Mouse (Mus musculus) heart, postnatal 10 days (tissue): ENCODE data around the gene Maml3. TPM values are rescaled to one million over a fixed set of nuclear protein-coding genes. Genes with fewer than 3 reads are reported as not detected.
A peak's percentile ranks its signal among the peaks of the same experiment; 100 is the strongest.

ENCODE experiments used
- DNase-seq, 2 experiments: peaks; one replicate each; pipeline ENCODE4 v3.0.0; 2021
- intact Hi-C: fragments of 180-260 bp; cut with DNase I; formaldehyde crosslinking; loops from one replicate; pipeline ENCODE4 v1.15.1; 2025
- total RNA-seq, 2 experiments: library from RNA; stranded (reverse); gene quantifications; 2 replicates each; pipeline ENCODE4 v1.2.3; 2021

The Maml3 gene
- total RNA-seq, 2 experiments from 2014 or later = 5.4 to 5.6 TPM

GRCm38 (mm10) chr3:52048082-52048481 lies 56.8 kb downstream of the Maml3 start:
- DNase-seq = peak in 1 of 2 experiments; percentile 26
- intact Hi-C loops = loop anchor here (1.0 to 5.0 kb wide), 3 partner anchors 54 to 149 kb away; no protein-coding TSS in a partner anchor

DNA sequence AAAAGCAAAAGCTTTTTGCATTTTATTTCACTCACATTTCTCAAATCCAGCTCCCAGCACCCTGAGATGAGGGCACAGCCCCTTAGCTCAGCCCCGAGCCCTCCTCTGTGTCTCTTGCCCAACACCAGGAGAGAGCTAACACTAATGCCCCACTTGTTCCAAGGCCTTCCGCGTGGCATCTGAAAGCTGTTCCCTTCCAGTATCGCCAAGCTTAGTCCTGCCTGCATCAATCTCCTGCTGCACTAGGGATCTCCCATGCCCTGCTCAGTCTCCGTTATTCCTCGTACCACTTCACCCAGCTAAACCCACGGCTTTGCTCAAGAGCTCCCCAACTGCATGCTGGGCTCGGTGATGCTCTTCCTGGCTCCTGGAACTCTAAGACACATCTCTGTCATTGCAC lies 57.3 kb downstream of the Maml3 start:
- no peak for DNase-seq
- intact Hi-C loops = loop anchor here (1.0 to 5.0 kb wide), 3 partner anchors 41 to 150 kb away; no protein-coding TSS in a partner anchor

- DNase-seq = peak; percentile 97 to 98
- intact Hi-C loops = loop anchor here (1.0 to 5.0 kb wide), 3 partner anchors 41 to 150 kb away; no protein-coding TSS in a partner anchor
These were observed 57.9 kb downstream of the Maml3 start for GRCm38 (mm10) chr3:52046895-52047372.

GRCm38 (mm10) chr3:52046027-52046700 lies 58.7 kb downstream of the Maml3 start:
- peak; percentile 91 to 92 for DNase-seq
- intact Hi-C loops = loop anchor here (5.0 kb wide), 2 partner anchors 134 to 151 kb away; no protein-coding TSS in a partner anchor

DNA sequence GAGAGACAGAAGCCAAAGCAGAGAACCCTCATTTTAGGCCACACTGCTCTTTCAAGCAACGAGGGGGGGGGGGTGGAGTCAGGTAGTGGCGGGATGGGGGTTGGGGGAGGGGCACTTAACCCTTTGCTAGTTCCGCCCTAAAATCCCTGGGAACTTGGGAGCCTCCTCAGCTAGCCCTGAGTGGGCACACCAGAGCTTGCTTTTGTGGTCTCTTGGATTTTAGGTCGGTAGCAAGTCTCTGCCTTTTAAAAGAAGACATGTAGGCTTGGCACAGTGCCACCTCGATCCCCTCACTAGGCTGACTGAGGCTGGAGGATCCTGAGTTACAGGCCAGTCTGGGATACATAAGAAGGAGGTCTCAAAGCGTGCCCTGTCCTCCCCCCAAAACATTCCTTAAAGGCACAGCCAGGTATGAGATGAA lies 59.6 kb downstream of the Maml3 start:
- DNase-seq = peak; percentile 36 to 49
- intact Hi-C loops = loop anchor here (5.0 kb wide), 2 partner anchors 133 to 152 kb away; no protein-coding TSS in a partner anchor

DNA sequence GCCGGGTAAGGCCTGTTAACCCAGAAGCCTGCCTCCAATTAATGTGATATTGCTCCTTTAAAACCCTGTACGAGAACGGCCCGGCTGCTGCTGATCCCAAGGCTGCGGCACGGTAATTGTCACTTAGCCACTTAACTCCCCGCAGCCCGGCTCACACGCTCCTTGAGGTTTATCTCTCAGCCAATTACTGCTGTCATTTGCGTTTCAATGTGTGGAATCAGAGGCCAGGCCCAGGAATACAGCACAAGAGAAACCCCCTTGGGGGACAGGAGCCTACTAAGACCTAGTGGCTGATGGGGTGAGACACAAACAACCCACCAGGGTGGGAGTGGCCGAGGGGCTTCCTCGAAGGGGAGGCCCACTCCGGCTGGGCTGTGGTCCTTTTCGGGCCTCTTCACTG lies 60.2 kb downstream of the Maml3 start:
- peak; percentile 54 to 63 for DNase-seq
- intact Hi-C loops = loop anchor here (5.0 kb wide), 2 partner anchors 132 to 153 kb away; no protein-coding TSS in a partner anchor

- DNase-seq = no peak
- intact Hi-C loops = no loop called here
These were observed 61.0 kb downstream of the Maml3 start for GRCm38 (mm10) chr3:52043847-52044246.

DNA sequence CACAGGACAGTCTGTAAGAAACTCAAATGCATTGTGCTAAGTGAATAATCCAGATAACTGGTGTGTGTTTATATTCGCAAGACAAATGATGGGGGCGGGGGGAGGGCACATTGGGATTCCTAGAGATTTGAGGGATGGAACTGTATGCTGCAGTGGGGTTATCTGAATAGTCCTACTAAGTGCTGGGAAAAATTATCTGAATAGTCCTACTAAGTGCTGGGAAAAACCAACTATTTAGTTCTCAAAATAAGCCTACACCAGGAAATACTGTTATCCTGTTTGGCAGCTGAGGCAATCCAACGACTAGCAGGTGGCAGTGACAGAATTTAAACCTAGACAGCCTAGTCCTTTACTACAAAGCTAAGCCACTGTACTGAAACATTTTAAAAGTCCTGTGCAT lies 62.2 kb downstream of the Maml3 start:
- no peak for DNase-seq

DNA sequence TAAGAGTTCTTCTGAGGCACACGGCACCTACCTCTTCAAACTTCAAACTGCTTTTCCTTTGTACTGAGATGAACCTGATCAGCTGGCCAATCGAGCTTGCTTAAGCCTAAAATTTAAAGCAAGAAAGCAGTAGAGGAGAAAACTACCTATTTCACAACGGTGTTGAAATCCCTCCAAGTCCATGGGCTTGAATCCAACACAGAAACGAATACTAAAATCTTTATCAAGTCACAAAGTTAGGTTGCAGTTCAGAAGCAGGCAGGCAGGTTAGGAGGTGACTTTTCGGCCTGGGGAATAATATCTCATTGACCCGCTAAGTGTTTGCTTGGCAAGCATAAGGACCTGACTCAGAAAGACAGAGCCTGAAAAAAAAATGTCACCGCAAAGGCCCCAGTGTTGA lies 64.9 kb downstream of the Maml3 start:
- intact Hi-C loops = no loop called here
- no peak for DNase-seq

More for the DNA sequence above, 62.2 kb downstream of the Maml3 start:
- intact Hi-C loops = no loop called here

GRCm38 (mm10) chr3:52037260-52037659 lies 67.6 kb downstream of the Maml3 start:
- intact Hi-C loops = no loop called here
- no peak for DNase-seq

- intact Hi-C loops = no loop called here
- no peak for DNase-seq
These were observed 69.5 kb downstream of the Maml3 start for GRCm38 (mm10) chr3:52035404-52035803.

- DNase-seq = no peak
- intact Hi-C loops = loop anchor here (5.0 kb wide), 1 partner anchor 68 kb away; no protein-coding TSS in a partner anchor
These were observed 70.9 kb downstream of the Maml3 start for GRCm38 (mm10) chr3:52033857-52034588.

DNA sequence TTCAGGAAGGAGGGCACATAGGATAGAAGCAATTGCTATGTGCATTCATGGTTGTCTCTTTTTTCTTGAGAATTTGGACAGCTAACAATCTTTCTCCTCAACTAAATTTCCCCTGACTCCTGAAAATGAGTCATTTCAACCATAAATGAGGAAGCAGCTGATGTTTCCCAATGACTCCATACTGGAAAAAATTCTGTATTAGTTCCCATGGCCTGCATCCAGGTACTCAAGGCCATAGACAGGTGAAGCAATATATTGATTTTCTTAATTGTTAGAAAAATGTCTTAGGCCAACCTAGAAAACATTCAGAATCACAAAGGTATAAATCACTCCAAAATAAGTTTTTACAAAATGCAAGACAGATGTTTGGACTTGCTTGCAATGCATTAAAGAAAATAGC lies 73.5 kb downstream of the Maml3 start:
- intact Hi-C loops = loop anchor here (5.0 kb wide), 1 partner anchor 71 kb away; no protein-coding TSS in a partner anchor
- DNase-seq = no peak

DNA sequence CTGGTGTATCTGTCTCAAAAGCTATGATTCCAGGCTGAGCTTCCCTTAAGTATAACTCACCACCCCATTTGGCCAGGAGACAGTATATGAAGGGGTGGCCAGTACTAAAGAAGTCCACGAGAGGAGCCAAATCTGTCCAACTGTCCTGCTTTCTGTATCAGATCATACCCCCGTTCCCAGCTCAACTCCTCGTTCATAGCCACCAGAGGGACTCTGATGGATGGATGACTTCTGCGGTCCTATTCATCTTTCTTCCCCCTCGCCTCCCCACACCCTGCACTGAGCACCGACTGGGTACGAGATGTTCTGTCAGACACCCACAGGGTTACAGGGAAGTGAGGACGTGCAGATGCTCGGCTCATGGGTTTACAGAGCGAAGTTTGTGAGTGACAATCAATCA lies 74.8 kb downstream of the Maml3 start:
- intact Hi-C loops = loop anchor here (5.0 kb wide), 1 partner anchor 72 kb away; no protein-coding TSS in a partner anchor
- DNase-seq = peak in 1 of 2 experiments; percentile 35

DNA sequence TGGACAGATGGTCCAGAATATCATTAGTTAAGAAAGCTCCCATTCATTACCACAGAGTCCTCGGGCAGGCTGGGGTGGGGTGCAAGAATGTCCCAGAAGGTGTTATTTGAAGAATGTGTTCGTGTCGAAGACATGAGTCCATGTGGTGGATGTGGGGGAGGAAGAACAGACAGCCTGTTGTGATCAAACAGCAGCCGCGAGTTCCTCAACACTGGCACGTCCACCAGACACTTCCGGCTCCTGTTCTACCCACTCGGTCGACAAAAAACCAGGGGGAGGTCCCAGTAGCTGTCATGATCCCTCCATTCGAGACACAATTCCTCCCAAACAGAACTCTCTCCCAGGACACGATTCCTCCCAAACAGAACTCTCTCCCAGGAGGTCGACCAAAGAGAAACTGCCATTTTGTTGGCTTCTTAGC lies 75.2 kb downstream of the Maml3 start:
- intact Hi-C loops = loop anchor here (5.0 kb wide), 1 partner anchor 73 kb away; no protein-coding TSS in a partner anchor
- DNase-seq = peak; percentile 35 to 57

- DNase-seq = no peak
- intact Hi-C loops = no loop called here
These were observed 76.9 kb downstream of the Maml3 start for GRCm38 (mm10) chr3:52027972-52028371.

- DNase-seq = no peak
- intact Hi-C loops = no loop called here
These were observed 82.4 kb downstream of the Maml3 start for GRCm38 (mm10) chr3:52022486-52022885.

GRCm38 (mm10) chr3:52018103-52018439 lies 86.8 kb downstream of the Maml3 start:
- no peak for DNase-seq
- intact Hi-C loops = no loop called here

DNA sequence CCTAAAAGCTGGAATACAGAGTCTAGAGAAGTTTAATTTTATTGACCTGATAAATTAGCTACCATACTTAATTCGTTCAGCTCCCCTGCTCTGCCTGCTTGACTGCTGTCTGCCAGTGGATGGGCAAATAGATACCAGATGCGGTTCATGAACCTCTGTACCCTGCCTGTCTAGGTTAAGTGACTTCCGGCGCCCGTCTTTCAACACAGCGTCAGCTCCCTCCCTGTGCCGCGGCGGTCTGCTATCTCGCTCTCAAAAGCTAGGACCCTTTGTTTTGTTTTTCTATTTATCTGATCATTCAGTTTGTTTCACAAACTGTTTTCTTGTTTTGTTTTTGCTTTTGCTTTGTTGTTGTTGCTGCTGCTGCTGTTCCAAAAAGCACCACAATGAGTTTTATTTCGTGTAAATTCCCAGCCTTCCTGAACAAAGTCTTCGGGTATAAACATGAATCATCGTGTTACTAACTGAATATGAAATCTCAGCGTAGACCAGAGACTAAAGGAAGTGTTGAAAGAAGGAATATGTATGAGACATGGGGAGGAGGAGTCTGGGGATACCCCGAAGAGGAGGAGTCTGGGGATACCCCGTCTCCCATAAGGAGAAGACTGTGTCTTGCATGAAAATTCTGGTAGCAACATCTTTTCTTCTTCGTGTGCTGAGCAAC lies 87.3 kb downstream of the Maml3 start:
- peak; percentile 29 to 36 for DNase-seq

DNA sequence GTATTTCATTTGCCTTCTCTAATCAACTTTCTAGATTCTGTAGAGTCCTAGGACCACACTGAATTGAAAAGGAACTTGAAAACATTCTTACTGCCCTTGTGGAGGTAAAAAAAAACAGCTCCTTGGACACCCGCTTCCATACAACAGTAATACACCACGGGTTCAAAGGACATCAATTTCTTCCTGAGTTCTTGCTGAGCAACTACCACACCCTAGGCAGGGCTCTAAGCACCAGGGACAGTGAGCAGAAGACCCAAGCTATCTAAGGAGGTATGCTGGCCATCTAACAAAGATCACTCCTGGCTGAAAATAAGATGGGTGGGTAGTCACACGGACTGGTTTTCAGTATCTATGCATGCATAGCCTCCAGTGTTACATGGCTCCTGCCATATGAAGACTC lies 88.7 kb downstream of the Maml3 start:
- intact Hi-C loops = no loop called here
- DNase-seq = no peak

More for the DNA sequence above, 87.3 kb downstream of the Maml3 start:
- intact Hi-C loops = no loop called here

DNA sequence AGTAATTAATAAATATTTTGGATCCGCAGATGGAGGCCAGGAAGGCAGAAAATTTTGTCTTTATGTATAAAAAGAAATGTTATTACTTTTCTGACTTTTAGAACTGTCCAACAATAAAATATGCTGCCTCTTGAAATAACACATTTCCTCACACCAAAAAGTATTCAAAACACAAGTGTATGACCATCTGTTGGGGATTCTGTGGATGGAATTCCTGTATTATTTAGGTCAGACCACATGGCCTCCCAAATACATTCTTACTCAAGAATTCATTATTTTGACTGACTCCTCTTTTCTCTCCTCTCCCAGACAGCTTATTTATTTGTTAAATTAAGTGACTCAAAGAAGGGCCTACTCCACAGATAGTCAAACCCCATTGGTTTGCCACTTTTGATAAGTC lies 89.3 kb downstream of the Maml3 start:
- intact Hi-C loops = no loop called here
- DNase-seq = no peak
